Mouse (Mus musculus) heart, embryonic 12.5 days (tissue): ENCODE measurements around the gene Nphp1. TPM values are rescaled to one million over a fixed set of nuclear protein-coding genes. Genes with fewer than 3 reads are reported as not detected.
A peak's percentile ranks its signal among the peaks of the same experiment; 100 is the strongest.

Experiments
- ATAC-seq: fragments of 200-750 bp; cut with Nextera tagmentation; 2 replicates; pipeline ENCODE4 v1.8.0; 2017; ENCODE audit warnings: moderate TSS enrichment, moderate library complexity; ENCODE audit not compliant: insufficient number of reproducible peaks, low FRiP score
- H3K27ac ChIP-seq: fragments of 300-500 bp; sonication (generic); 2 replicates; pipeline ENCODE4 v1.5.1; 2016; ENCODE audit warnings: mild to moderate bottlenecking, moderate library complexity; ENCODE audit not compliant: poor library complexity, severe bottlenecking
- H3K27me3 ChIP-seq: fragments of 300-500 bp; sonication (generic); replicated peaks from 2 replicates; pipeline ENCODE4 v1.6.1; 2016; ENCODE audit warnings: mild to moderate bottlenecking, moderate library complexity
- H3K36me3 ChIP-seq: fragments of 300-500 bp; sonication (generic); 2 replicates; pipeline ENCODE4 v1.6.1; 2016; ENCODE audit warnings: mild to moderate bottlenecking, moderate library complexity
- H3K4me1 ChIP-seq: fragments of 300-500 bp; sonication (generic); replicated peaks from 2 replicates; pipeline ENCODE4 v1.6.1; 2016; ENCODE audit warnings: mild to moderate bottlenecking
- H3K4me2 ChIP-seq: fragments of 300-500 bp; sonication (generic); 2 replicates; pipeline ENCODE4 v1.6.1; 2016; ENCODE audit warnings: mild to moderate bottlenecking, moderate library complexity
- H3K4me3 ChIP-seq: fragments of 300-500 bp; sonication (generic); 2 replicates; pipeline ENCODE4 v1.5.1; 2016; ENCODE audit warnings: mild to moderate bottlenecking
- H3K9ac ChIP-seq: fragments of 300-500 bp; sonication (generic); 2 replicates; pipeline ENCODE4 v1.6.1; 2016; ENCODE audit warnings: mild to moderate bottlenecking, moderate library complexity
- H3K9me3 ChIP-seq: fragments of 300-500 bp; sonication (generic); replicated peaks from 2 replicates; pipeline ENCODE4 v1.6.1; 2016; ENCODE audit warnings: mild to moderate bottlenecking, moderate library complexity
- WGBS: fragments of 180-500 bp; shearing (Covaris S2); methylation state at CpG from one replicate; pipeline ENCODE4 v1.1.7; 2016; 5-methylcytosine and 5-hydroxymethylcytosine counted together
- polyA plus RNA-seq: library from polyadenylated mRNA; unstranded; fragments of >200 nt; fragmentation: Nextera tagmentation; extraction: Ambion mirVana; gene quantifications from 2 replicates; pipeline ENCODE4 v1.2.1, GENCODE M21; 2016

Nphp1 gene
- polyA plus RNA-seq, result 14.8 and 15.6 TPM in 2 replicates

DNA sequence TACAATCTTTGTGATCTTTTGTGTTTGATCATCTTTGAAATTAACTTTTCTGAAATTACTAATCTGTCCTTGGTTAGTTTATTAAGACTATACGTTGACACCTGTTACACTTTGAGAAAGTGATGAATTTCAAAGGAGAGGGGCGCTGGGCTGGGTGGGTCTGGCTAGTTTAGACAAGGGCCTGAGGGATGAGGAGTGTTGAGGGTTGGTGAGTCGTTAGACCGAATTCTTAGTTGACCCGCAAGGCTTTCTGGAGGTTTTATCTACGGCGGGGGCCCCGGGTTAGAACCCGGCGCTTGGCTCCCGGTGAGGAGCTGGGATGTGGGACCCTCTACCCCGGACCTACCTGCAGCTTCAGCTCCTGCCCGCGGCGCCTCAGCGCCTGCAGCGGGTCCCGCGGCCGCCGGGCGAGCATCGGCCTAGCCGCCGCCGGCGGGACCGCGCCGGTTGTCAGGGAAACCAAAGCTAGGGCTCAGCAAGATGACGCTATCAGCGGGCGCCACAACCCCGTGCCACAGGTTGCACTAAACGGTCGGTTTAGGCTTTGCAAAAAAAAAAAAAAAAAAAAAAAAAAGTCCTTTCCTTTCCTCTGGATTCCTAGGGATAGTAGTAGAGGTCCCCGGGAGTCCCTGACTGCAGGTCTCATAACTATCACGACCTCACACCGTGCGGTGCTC is at the start of gene Nphp1:
Gene Nphp1, minus strand, starts transcription at position 458 of the 677 bp plus-strand sequence.
- H3K4me3 ChIP-seq, result peak within 1 kb of the TSS; percentile 66

GRCm38 (mm10) chr2:127832833-127833190 is 44.1 kb upstream of the Nphp1 start:
- WGBS, result 19% methylated on average over 2 of the region's 2 CpGs
- Histone ChIP-seq H3K4me1 (peaks cover 5% of the 10 kb centered on the region; the same call in 1 of the 2 replicates), H3K27me3 (peaks cover 24% of the 10 kb centered on the region), H3K9ac (no peak overlapping the region), H3K36me3 (no peaks in the 10 kb centered on the region), H3K4me2 (no peak overlapping the region), H3K4me3 (no peak overlapping the region), H3K9me3 (no peaks in the 10 kb centered on the region), H3K27ac (no peak overlapping the region)
- no peak for ATAC-seq

More for the DNA sequence above, at the start of gene Nphp1:
- peak; percentile 83 for ATAC-seq
- Histone ChIP-seq H3K9me3 (no peaks in the 10 kb centered on the region), H3K9ac (peak within 1 kb of the TSS; percentile 74), H3K36me3 (no peaks in the 10 kb centered on the region), H3K4me2 (peak within 1 kb of the TSS; percentile 74), H3K4me1 (peaks cover 11% of the 10 kb centered on the region), H3K27me3 (no peaks in the 10 kb centered on the region), H3K27ac (no peak within 1 kb of the TSS)
- under 1% methylated on average over 40 of the region's 40 CpGs for WGBS

GRCm38 (mm10) chr2:127832103-127832832 is 43.6 kb upstream of the Nphp1 start:
- H3K4me2 ChIP-seq, result peak overlapping the region; percentile 89
- ATAC-seq, result no peak; the same call in 1 of the 2 replicates
- no peaks in the 10 kb centered on the region for H3K9me3 ChIP-seq
- H3K4me1 ChIP-seq, result peaks cover 5% of the 10 kb centered on the region; the same call in 1 of the 2 replicates
- no peak overlapping the region for H3K27ac ChIP-seq
- H3K36me3 ChIP-seq, result peaks cover under 1% of the 10 kb centered on the region; the same call in 1 of the 2 replicates
- peak overlapping the region; percentile 33; the same call in 1 of the 2 replicates for H3K9ac ChIP-seq
- 42% methylated on average over 11 of the region's 11 CpGs for WGBS
- peak overlapping the region; percentile 87 for H3K4me3 ChIP-seq
- H3K27me3 ChIP-seq, result peaks cover 19% of the 10 kb centered on the region

DNA sequence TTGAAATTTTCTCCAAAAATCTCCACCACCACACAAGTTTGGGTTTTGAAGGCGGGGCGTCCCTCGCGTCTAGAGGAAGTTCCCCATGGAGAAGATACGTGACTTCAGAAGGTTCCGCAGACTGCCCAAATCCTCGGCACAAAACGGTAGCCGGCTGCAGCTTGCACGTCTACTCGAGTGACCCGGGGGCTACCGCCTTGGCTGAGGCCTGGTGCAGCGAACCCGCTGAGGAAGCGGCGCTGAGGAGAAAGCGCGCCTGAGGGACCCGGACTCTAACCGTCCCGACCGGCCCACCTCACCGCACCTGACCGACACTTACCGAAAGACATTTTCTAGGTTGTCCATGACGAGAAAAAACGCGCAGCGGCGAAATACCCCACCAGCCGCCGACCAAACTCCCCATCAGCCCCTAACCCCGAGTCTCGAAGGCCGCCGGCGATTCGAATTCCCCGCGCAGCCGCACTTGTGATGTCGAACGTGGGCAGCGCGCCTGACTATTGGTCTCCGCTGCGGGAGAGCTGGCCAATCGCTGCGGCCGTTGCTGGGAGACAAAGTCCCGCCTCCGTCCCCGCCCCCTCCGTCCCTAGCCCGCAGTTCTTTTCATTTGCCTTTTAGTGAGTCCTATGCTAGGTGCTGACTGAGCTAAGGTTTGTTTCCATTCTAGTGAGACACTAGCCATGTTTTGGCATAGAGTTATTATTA is 42.9 kb upstream of the Nphp1 start, which contains the start of gene Bub1:
Gene Bub1, minus strand, starts transcription at position 465 of the 702 bp plus-strand sequence.
- ATAC-seq, result peak; percentile 98
- peak within 1 kb of the TSS; percentile 89 for H3K4me2 ChIP-seq

DNA sequence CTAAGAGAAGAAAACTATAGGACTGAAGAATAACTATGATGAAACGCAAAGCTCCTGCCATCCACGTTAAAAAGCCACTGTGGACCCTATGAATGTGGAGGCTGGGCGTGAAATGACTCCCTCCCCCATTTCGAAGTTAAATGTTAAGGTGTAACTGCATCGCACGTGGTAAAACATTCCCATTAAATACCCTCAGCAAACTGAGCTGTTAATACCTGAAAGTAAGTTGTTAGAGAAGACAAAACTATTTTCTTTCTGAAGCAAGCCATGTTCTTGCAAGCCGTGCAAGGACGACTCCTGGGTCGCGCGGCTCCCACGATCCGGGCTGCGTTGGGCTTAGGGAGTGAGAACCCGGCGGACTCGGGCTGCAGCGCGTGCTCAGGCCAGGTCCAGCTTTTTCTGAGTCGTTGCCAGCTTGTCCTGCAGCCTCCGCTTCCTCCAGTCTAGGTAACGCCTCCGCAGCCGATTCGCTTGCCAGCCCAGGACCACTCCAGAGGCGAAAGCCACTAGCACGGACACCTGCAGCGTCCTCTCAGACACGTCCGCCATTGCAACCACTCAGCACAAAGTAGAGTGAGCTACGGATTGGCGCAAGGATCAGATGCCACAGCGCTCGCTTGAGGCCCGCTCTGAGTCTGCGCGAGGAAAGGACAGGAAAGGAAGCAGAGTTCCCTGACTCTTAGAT is 3.4 kb upstream of the Nphp1 start, which contains the start of gene Mtln:
Gene Mtln, minus strand, starts transcription at position 570 of the 685 bp plus-strand sequence.
- Histone ChIP-seq H3K36me3 (no peaks in the 10 kb centered on the region), H3K27ac (peak within 1 kb of the TSS; percentile 89), H3K4me3 (peak within 1 kb of the TSS; percentile 75), H3K4me1 (peaks cover 11% of the 10 kb centered on the region), H3K9ac (peak within 1 kb of the TSS; percentile 82), H3K9me3 (no peaks in the 10 kb centered on the region), H3K27me3 (no peaks in the 10 kb centered on the region), H3K4me2 (peak within 1 kb of the TSS; percentile 74)
- WGBS, result 3% methylated on average over 37 of the region's 37 CpGs
- ATAC-seq, result peak; percentile 94

More for the DNA sequence above, 42.9 kb upstream of the Nphp1 start, which contains the start of gene Bub1:
- peak within 1 kb of the TSS; percentile 28; the same call in 1 of the 2 replicates for H3K27ac ChIP-seq
- H3K9me3 ChIP-seq, result no peaks in the 10 kb centered on the region
- peaks cover 5% of the 10 kb centered on the region; the same call in 1 of the 2 replicates for H3K4me1 ChIP-seq
- peaks cover 14% of the 10 kb centered on the region; the same call in 1 of the 2 replicates for H3K27me3 ChIP-seq
- H3K4me3 ChIP-seq, result peak within 1 kb of the TSS; percentile 87
- peak within 1 kb of the TSS; percentile 83 for H3K9ac ChIP-seq
- peaks cover 5% of the 10 kb centered on the region; the same call in 1 of the 2 replicates for H3K36me3 ChIP-seq
- under 1% methylated on average over 56 of the region's 56 CpGs for WGBS

DNA sequence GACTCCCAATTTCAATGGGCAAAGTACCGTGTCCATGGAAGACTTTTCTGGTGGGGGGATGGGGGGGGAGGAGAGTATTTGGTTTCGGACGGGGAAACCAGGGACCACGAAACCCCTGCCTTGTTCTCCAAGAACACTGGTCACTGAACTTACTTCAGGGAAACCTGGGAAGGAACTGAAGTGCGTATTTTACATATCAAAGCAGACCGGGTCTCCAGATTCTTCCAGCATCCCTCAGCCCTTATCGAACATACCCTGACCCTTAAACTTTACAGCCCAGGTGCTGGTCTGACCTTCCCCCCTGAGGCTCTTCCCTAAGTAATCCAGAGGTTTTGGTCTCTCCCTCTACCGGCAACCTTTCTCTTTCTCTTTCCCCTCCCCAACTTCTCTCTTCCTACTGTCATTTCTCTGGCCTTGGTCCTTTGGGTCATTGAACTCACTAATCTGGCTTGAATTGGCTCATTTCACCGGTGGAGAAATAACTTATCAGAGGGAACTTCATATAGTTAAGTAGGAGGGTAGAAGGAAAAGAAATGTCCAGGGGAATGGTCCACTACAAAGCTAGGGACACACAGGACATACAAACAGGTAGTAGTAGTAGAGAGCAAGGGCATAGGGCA is 1.1 kb upstream of the Nphp1 start:
- Histone ChIP-seq H3K4me2 (peak overlapping the region; percentile 74), H3K27me3 (no peaks in the 10 kb centered on the region), H3K4me1 (peaks cover 11% of the 10 kb centered on the region), H3K27ac (no peak overlapping the region), H3K9me3 (no peaks in the 10 kb centered on the region), H3K36me3 (no peaks in the 10 kb centered on the region), H3K9ac (peak overlapping the region; percentile 74; the same call in 1 of the 2 replicates), H3K4me3 (peak overlapping the region; percentile 66; the same call in 1 of the 2 replicates)
- no peak for ATAC-seq
- 33% methylated on average over 9 of the region's 9 CpGs for WGBS

DNA sequence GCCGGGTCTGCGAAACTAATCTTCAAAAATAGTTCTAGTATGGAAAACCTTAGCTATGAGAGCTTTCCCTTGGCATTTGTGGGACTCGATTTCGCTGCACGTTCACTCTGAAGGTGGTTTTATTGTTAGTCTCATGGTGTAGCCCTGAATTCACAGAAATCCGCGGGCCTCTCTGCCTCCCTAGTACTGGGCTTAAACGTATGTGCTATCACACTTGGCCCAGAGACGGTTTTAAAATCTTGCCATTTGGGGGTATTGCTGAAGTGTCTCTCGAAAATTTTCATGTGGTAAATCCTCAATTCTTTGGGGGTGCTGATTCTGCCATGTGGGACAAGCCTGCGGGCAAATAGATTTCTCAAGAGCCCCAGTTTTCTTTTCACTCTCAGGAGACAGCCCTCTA is 441 bp upstream of the Nphp1 start:
- Histone ChIP-seq H3K27ac (no peak overlapping the region), H3K27me3 (no peaks in the 10 kb centered on the region), H3K4me2 (peak overlapping the region; percentile 74), H3K4me1 (peaks cover 11% of the 10 kb centered on the region), H3K9me3 (no peaks in the 10 kb centered on the region), H3K36me3 (no peaks in the 10 kb centered on the region), H3K9ac (peak overlapping the region; percentile 74), H3K4me3 (peak overlapping the region; percentile 66)
- no peak; the same call in 1 of the 2 replicates for ATAC-seq
- 6% methylated on average over 11 of the region's 11 CpGs for WGBS

DNA sequence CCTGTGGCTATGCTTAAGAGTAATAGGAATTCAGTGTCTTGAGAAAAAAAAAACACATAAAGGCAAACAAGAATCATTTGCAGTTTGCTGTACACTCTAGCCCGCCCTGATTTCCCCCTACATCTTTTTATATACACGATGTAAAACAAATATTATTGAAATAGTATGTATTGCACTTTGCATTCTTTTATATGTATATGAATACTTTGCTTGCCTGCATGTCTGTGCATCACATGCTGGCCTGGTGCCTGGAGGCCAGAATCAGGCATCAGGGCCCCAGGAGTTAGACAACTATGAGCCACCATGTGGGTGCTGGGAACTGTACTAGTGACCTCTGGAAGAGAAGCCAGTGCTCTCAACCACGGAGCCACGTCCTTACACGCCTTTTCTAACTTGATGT is 1.5 kb downstream of the Nphp1 start:
- peaks cover 11% of the 10 kb centered on the region for H3K4me1 ChIP-seq
- 89% methylated on average over 5 of the region's 5 CpGs for WGBS
- H3K9ac ChIP-seq, result no peak overlapping the region
- H3K4me3 ChIP-seq, result no peak overlapping the region
- no peaks in the 10 kb centered on the region for H3K9me3 ChIP-seq
- no peak overlapping the region for H3K27ac ChIP-seq
- H3K36me3 ChIP-seq, result no peaks in the 10 kb centered on the region
- no peaks in the 10 kb centered on the region for H3K27me3 ChIP-seq
- H3K4me2 ChIP-seq, result no peak overlapping the region
- no peak for ATAC-seq

GRCm38 (mm10) chr2:127778451-127778850 is 10.2 kb downstream of the Nphp1 start:
- H3K27me3 ChIP-seq, result no peaks in the 10 kb centered on the region
- H3K9me3 ChIP-seq, result no peaks in the 10 kb centered on the region
- H3K4me1 ChIP-seq, result 0 out of 2 replicates have a peak, but pooled peaks cover 4% of the 10 kb centered on the region
- 77% methylated on average over 5 of the region's 5 CpGs for WGBS
- no peak overlapping the region for H3K4me2 ChIP-seq
- no peak for ATAC-seq
- H3K36me3 ChIP-seq, result peaks cover 19% of the 10 kb centered on the region
- H3K4me3 ChIP-seq, result no peak overlapping the region
- H3K27ac ChIP-seq, result no peak overlapping the region
- H3K9ac ChIP-seq, result no peak overlapping the region

- no peak overlapping the region for H3K4me2 ChIP-seq
- ATAC-seq, result no peak
- peaks cover 35% of the 10 kb centered on the region for H3K36me3 ChIP-seq
- H3K9ac ChIP-seq, result no peak overlapping the region
- 0 out of 2 replicates have a peak, but pooled peaks cover 4% of the 10 kb centered on the region for H3K4me1 ChIP-seq
- WGBS, result 89% methylated on average over 3 of the region's 3 CpGs
- no peak overlapping the region for H3K4me3 ChIP-seq
- no peaks in the 10 kb centered on the region for H3K27me3 ChIP-seq
- H3K27ac ChIP-seq, result no peak overlapping the region
- H3K9me3 ChIP-seq, result no peaks in the 10 kb centered on the region
Measured at GRCm38 (mm10) chr2:127775013-127775412, 13.7 kb downstream of the Nphp1 start.
